Mouse (Mus musculus) left cerebral cortex, postnatal 25 days (tissue): ENCODE data around the gene Acot8. TPM values are rescaled to one million over a fixed set of nuclear protein-coding genes. Genes with fewer than 3 reads are reported as not detected.
"Not testable (repeated sequence)": the region's sequence is repeated elsewhere in the genome, so short reads cannot be mapped to it uniquely, and the experiment has no call there.

Experiments used
- DNase-seq, 2 experiments: peaks; one replicate each; pipeline ENCODE4 v3.0.0; 2022; ENCODE audit warnings: low spot score in 2 of 2, mixed read lengths in 1 of 2
- intact Hi-C: fragments of 180-260 bp; cut with DNase I; formaldehyde crosslinking; loops from one replicate; pipeline ENCODE4 v1.15.1; 2025
- total RNA-seq, 2 experiments: library from RNA; stranded (reverse); gene quantifications; 2 replicates each; pipeline ENCODE4 v1.2.3; 2021

The Acot8 gene
- total RNA-seq, 2 experiments from 2014 or later = 22.4 to 29.7 TPM

DNA sequence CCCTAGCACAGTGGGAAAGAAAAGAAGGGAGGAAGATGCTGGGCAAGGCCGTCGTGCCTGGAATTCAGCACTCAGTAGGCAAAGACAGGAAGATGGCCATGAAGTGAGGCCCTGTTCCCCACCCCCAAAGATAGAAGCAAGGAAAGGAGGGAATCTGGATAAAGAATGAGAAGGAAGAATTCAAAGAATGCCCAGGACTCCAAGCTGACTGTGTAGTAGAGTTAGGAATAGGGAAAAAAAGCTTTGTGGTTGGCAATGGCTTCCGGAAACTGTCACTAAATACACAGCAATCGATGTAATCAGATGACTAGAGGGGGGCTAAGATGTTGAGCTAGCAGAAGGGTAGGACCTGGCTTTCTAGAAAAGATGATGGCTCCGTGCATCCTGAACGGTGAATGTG is 12.5 kb upstream of the Acot8 start:
- no peak for DNase-seq
- intact Hi-C loops = no loop called here

DNA sequence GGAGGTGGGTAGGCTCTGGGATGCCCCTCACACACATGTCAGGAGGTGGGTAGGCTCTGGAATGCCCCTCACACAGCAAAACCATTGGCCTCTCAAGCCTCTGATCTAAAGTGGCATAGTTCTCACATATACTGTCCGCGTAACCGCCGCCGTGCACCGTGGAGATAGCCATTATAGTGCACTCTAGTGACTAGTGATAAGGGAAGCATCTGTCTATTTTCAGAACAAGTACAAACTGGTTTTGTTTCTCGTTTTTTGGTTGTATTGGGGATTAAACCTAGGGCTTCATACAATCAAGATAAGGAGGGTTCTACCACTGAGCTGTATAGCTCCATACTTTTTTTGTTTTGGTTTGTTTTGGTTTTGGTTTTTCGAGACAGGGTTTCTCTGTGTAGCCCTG is 11.1 kb upstream of the Acot8 start:
- intact Hi-C loops = no loop called here
- DNase-seq = no peak

DNA sequence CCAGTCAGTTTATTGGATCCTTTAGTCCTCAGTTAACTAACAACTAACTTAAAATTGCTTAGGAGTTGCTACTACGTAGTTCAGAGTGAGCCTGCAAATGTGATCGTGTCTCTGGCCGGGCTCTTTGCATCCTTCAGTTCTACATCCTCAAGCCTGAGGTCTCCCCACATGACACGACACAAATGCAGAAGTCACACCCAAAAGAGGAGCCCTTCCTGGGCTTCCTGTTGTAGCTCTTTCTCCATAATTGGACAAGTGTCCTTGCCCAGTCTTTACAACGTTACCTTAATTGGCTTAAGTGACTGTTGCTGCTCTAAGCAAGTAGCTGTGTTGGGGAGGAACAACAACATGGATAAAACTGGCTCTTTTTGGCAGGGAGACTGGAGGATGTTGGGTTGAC is 10.7 kb upstream of the Acot8 start:
- DNase-seq = no peak
- intact Hi-C loops = no loop called here

DNA sequence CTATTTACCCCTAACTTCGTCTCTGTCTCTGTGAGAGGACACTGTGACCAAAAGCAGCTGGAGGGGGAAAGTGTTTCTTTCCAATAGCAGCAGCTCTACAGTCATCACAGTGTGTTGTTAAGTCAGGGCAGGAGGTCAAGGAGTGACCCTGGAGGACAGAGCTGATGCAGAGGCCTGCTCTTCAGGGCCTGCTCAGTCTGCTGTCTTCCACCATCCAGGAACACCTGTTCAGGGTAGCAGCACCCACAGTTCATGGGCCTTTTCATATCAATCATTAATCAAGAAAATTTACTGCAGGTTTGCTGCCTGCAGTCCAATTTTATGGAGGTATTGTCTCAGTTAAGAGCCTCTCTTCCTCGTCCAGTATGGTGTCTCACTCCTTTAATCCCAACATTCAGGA is 8.9 kb upstream of the Acot8 start:
- intact Hi-C loops = no loop called here
- no peak for DNase-seq

DNA sequence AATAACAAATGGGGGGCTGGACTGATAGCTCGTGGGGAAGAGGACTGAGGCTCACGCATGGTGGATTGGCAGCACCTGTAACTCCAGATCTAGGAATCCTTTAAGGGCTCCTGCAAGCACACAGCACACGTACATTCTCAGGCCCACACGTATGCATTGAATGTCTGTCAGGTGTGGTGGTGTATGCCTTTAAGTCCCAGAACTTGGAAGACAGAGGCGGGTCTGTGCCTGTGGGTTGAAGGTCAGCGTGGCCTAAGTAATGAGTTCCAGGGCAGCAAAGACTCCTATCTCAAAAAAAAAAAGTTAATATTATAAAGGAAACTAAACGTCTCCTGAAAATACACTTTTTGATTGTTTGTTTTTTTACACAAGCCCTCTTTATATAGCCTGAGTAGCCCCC is 1.9 kb upstream of the Acot8 start:
- intact Hi-C loops = no loop called here
- DNase-seq = no peak

DNA sequence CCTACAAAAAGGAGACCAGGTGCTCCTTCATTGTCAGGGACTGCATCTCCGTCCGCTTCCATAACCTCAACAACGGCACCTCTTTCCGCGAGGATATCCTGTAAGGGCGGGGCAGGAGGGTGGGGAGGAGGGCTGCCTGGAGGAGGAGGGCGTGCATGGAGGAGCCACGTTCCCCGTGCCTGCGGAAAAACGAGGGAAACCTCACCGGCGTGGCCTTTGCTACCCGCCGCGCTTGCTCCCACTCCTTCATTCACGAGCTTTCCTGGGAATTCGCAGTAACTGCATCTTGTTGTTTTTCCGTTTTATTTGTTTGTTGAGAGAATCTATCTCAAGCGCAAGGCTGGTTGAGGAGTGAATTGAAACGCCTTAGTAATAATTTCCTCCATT is 643 bp upstream of the Acot8 start:
- intact Hi-C loops = loop anchor here (2.0 kb wide), 1 partner anchor 17 kb away; the partner anchor contains the start of gene Zswim1
- no peak for DNase-seq

DNA sequence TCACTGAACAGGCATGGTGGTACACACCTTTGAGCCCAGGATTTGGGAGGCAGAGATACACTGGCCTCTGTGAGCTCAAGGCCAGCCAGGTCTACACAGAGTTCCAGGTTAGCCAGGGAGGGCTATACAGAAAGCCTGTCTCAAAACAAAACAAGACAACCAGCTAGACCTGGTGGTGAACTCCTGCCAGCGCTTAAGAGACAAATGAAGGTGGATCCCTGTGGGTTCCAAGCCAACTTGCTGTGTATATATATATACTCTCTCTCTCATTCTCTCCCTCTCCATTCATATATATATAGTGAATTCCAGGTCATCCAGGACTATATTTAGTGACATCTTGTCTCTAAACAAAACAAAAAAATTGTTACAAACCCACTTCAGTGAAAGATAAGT is 765 bp downstream of the Acot8 start:
- DNase-seq = no peak
- intact Hi-C loops = loop anchor here (2.0 kb wide), 1 partner anchor 19 kb away; the partner anchor contains the start of gene Zswim1

DNA sequence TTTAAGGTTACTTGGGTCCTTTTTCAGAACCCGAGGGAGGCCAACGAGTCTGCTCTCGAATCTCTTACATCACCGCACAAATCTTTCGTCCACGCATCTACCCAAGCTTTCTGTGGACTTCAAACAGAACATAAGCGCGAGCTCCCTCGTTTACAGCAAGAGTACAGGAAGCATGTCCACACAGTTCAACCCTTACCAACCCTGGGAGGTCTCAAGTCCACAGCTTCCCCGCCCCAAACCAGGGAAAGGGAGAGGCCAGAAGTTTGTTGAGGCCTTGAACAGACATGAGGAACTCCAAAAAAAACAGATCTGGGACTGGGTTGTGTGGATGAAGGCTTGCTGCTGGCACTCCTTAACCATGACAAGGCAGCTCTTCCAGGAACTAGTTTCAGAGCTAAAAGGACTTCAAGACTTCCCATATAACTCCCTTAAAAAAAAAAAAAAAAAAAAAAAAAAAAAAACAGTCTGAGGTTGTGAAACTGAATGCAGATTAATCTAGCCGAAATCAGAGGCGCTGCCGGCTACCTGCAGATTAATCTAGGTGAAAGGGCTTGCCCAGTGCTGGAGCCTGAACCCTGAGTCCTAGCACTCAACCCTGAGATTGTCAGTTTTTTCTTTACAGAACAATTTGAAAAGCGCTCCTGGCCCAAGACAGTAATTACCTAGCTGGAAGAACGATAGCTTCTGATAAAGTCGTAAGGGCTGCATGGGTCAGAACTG is 1.3 kb downstream of the Acot8 start:
- intact Hi-C loops = no loop called here
- no peak for DNase-seq

DNA sequence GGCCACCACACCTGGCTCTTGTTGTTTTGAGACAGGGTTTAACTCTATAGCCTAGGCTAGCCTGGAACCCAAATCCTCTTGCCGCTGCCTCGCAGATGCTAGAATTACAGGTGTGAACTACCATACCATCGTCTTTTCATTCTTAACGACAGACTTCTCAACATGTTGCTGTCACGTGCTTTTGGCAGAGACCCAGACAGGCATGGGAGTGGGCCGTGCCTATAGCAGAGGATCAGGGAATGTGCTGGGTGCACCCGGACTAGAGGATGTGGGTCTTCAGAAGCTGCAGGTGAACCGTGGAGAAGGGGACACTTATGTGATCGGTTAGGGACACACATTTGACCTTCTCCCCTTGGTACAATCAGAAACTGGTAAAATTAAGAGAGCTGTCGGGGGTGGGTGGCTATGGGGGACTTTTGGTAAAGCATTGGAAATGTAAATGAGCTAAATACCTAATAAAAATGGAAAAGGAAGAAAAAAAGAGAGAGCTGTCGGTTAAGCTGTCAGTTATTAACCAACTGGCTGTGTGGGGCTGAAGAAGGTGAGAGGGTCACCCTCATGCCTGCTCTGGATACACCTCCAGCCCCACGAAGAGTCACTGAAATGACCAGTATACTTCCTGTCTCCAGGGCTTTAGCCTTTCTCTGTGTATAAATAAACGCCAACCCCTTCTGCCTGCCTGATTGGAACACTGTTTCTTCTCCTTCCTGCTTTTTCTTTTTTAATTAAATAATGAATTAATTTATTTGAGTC is 4.3 kb downstream of the Acot8 start:
- intact Hi-C loops = no loop called here
- DNase-seq = no peak

DNA sequence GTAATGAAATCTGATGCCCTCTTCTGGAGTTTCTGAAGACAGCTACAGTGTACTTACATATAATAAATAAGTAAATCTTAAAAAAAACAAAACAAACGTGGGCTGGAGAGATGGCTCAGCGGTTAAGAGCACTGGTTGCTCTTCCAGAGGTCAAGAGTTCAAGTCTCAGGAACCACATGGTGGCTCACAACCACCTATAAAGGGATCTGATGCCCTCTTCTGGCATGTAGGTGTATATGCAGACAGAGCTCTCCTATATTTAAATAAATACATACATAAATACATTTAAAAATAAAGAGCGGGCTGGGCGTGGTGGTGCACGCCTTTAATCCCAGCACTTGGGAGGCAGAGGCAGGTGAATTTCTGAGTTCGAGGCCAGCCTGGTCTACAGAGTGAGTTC is 6.1 kb downstream of the Acot8 start:
- intact Hi-C loops, DNase-seq: not testable (repeated sequence)

DNA sequence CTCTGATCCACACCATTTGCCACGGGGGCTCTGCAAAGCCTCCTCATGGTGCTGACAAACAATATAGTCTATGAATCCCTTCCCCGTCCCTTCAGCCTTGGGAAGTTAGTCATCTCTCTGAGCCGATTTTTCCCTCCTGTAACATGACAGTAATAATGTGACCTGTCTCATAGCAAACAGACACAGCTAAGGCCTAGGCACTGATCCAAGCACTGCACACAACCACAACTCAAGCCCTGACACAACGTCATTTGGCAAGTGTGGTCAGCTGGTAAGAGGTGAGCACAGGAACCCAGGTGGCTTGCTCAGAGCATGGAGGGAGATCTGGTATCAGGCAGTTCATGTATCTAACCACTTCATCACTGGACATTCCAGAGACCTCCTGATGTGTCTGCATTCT is 8.8 kb downstream of the Acot8 start:
- intact Hi-C loops = no loop called here
- DNase-seq = no peak

DNA sequence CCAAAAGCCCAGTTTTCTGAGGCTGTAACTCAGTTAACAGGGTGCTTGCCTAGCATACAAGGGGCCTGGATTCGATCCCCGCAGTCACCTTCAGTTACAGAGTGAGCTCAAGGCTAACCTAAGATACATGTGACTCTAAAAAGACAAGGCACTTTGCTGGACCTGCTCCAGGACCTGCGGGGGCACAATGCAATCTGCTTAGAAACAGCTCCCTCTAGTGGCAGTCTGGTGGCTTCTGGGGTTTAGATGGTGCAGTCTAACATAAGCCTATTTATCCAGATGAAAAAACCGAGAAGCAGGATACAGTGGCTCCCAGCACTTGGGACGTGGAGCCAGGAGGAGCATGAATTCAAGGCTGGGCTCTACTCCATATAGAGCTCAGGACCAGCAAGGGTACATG is 10.4 kb downstream of the Acot8 start:
- DNase-seq = peak; percentile 80 to 90
- intact Hi-C loops = no loop called here

DNA sequence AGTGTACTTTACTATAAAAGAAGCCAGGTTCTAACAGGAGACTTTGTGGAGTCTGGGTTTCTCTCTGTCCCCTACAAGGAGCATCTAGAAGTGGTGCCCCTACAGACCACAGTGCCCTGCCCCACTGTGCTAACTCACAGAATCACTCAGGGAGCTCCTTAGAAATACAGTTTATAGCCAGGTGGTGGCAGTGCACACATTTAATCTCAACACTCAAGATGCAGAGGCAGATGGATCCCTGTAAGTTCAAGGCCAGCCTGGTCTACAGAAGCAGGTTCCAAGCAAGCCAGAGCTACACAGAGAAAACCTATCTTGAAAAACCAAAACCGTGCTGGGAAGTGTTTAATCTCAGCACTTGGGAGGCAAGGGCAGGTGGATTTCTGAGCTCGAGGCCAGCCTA is 10.9 kb downstream of the Acot8 start:
- DNase-seq = no peak
- intact Hi-C loops = no loop called here

DNA sequence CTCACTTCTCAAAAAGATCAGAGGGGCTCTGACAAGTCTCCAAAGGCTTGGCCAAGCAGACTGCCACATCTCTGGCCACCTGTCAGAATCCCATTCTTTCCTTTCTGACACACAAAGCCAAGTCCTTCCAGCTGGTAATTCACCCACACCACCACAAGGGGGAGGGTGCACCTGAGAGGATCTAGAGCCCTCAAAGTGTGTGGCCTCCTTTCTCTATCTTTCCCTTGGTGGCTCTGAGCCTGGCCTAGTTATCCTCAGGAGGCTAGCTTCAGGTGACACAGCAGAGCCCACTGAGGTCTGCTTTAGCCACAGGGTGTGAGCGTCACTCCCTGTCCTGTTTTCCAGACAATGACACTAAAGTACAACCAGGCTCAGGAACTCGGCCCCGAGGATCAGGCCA is 11.4 kb downstream of the Acot8 start:
- DNase-seq = peak in 1 of 2 experiments; percentile 70
- intact Hi-C loops = no loop called here

DNA sequence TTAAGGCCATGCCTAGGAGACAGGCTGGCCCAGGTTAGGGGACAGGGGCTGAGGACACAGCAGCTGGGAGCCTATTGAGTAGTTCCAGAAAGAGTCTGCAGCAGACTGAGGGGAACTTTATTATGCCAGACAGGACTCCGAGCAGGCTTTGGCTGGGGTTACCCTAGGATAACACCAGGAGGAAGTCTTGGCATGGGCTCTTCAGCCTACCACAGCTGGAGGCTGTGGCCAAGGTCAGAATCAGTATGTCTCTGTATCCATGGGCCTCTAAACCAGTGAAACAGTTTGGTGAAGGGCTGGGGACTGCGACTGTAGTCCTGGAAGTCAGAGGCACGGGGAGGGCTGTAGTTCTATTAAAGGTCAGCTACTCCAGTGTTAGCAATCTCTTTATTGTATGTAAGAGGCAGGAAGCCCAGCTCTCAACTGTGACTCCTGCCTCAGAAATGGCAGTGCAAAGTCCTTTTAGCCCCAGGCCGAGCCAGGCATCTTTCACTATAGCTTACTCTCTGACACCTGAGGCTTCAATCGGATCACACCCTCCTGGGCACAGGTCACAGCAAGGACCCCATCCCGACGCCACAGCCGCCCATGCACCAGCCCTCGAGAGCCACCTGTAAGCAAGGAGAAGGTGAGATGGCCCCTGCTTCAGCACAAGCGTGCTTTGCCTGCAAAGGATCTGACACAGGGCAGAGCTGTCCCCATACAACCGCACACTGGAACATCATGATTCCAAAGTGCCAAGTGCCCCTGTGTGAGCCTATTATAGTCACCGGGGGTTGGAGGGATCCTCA is 12.1 kb downstream of the Acot8 start:
- no peak for DNase-seq
- intact Hi-C loops = no loop called here

DNA sequence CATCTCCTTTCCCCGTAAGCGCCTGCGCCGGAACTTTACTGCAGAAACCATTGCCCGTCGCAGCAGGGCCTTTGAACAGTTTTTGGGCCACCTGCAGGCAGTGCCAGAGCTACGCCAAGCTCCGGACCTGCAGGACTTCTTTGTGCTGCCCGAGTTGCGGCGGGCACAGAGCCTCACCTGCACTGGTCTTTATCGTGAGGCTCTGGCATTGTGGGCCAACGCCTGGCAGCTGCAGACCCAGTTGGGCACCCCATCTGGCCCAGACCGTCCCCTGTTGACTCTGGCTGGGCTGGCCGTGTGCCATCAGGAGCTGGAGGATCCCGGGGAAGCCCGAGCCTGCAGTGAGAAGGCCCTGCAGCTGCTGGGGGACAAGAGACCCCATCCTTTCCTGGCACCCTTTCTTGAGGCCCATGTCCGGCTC is 12.8 kb downstream of the Acot8 start:
- intact Hi-C loops = no loop called here
- no peak for DNase-seq

DNA sequence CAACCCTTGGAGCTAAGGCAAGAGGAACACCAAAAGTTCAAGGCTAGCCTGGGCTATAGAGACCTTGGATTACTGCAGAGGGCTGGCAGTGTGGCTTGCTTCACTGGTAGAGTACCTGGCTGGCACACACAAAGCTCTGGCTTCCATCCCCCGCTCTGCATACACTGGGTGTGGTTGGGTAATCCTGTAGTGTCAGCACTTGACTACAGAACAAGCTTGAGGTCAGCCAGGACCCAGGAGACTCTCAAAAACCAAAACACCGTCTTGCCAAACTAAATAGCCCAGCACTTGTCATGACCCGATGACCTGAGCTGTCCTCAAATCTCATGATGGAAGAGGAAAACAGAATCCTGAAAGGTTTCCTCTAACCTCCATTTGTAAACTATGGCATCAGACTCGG is 14.2 kb downstream of the Acot8 start:
- DNase-seq = no peak
- intact Hi-C loops = no loop called here

DNA sequence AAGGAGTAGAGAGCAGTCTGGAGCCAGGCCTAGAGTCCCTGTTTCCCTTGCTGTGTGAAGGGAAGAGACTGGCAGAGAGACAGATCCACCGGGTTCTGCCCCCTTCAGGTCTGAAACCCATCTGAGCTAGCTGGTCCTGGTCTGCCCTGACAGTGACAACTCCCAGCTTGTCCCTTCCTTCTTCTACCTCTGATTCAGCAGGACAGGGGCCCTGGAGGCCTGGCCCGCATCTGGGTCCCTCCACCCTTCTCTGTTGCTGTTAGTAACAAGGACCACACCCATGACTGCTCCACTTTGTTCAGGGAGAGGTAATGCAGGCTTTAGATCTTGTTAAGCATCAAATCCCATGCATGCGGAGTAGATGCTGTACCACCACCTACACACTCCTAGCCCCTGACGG is 16.3 kb downstream of the Acot8 start:
- no peak for DNase-seq
- intact Hi-C loops = no loop called here

DNA sequence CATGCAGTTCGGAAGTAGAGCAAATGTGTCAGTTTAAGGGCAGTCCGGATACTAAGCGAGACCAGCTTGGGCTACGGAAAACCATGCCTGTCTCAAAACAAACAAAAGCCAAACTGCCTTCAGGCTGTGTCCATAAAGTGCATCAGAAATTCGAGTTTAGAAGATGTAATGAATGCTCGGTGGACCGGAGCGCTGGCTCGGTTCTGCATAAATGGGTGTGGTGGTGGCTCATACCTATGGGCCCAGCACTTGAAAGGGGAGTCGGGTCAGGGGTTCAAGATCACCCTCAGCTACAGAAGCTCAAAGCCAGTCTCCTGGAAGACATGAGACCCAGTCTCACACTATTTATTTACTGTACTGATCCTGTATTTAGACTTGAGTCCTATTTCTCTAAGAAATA is 16.9 kb downstream of the Acot8 start:
- no peak for DNase-seq
- intact Hi-C loops = no loop called here

DNA sequence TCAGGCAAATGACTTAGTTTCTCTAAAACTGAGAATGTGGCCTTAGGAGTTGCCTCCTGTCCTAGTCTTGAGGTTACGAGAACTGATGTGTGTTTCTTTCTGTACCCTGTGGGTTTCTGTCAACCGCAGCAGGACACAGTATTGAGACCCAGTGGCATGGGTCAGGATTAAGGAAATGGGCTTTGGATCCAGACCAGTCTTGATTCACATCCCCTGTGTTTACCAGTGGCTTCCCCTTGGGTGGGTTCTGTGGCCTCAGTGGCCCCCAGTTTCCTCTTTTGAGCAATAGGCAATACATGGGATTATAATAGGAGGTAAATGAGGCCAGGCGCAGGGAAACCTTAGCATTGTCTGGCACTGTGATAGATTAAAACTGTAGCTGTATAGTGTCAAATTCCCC is 17.6 kb downstream of the Acot8 start:
- no peak for DNase-seq
- intact Hi-C loops = no loop called here
